Mouse (Mus musculus) kidney, adult 9 months (tissue): ENCODE results near the gene Nnmt.

ENCODE experiments used
- DNase-seq: peaks from one replicate; pipeline ENCODE4 v3.0.0; 2022

Nnmt gene

GRCm38 (mm10) chr9:48633147-48633546 is 28.2 kb upstream of the Nnmt start:
- DNase-seq = no peak

- DNase-seq = no peak
Measured at GRCm38 (mm10) chr9:48619268-48619667, 14.3 kb upstream of the Nnmt start.

GRCm38 (mm10) chr9:48618589-48618988 is 13.6 kb upstream of the Nnmt start:
- DNase-seq = peak; percentile 67

GRCm38 (mm10) chr9:48618111-48618510 is 13.2 kb upstream of the Nnmt start:
- peak; percentile 22 for DNase-seq

GRCm38 (mm10) chr9:48617511-48618010 is 12.6 kb upstream of the Nnmt start:
- no peak for DNase-seq

- no peak for DNase-seq
Measured at GRCm38 (mm10) chr9:48613221-48613620, 8.3 kb upstream of the Nnmt start.

- DNase-seq = peak; percentile 29
Measured at GRCm38 (mm10) chr9:48612542-48612941, 7.6 kb upstream of the Nnmt start.

GRCm38 (mm10) chr9:48611032-48611431 is 6.1 kb upstream of the Nnmt start:
- no peak for DNase-seq

GRCm38 (mm10) chr9:48609734-48610133 is 4.8 kb upstream of the Nnmt start:
- no peak for DNase-seq

GRCm38 (mm10) chr9:48607417-48607816 is 2.5 kb upstream of the Nnmt start:
- DNase-seq = no peak

GRCm38 (mm10) chr9:48606171-48606570 is 1.2 kb upstream of the Nnmt start:
- no peak for DNase-seq

- no peak for DNase-seq
Measured at GRCm38 (mm10) chr9:48605697-48606096, 744 bp upstream of the Nnmt start.

GRCm38 (mm10) chr9:48604226-48604625 is 727 bp downstream of the Nnmt start:
- no peak for DNase-seq

- DNase-seq = no peak
Measured at GRCm38 (mm10) chr9:48600881-48601280, 4.1 kb downstream of the Nnmt start.

- no peak for DNase-seq
Measured at GRCm38 (mm10) chr9:48600066-48600465, 4.9 kb downstream of the Nnmt start.

- DNase-seq = no peak
Measured at GRCm38 (mm10) chr9:48597494-48597893, 7.5 kb downstream of the Nnmt start.

GRCm38 (mm10) chr9:48596924-48597323 is 8.0 kb downstream of the Nnmt start:
- no peak for DNase-seq

GRCm38 (mm10) chr9:48593915-48594314 is 11.0 kb downstream of the Nnmt start:
- no peak for DNase-seq

GRCm38 (mm10) chr9:48590606-48591005 is 14.3 kb downstream of the Nnmt start:
- DNase-seq = no peak

- DNase-seq = peak; percentile 61
Measured at GRCm38 (mm10) chr9:48586332-48586731, 18.6 kb downstream of the Nnmt start.

- no peak for DNase-seq
Measured at GRCm38 (mm10) chr9:48580808-48581207, 24.1 kb downstream of the Nnmt start.

- DNase-seq = no peak
Measured at GRCm38 (mm10) chr9:48562388-48562787, 42.6 kb downstream of the Nnmt start.

GRCm38 (mm10) chr9:48559482-48560139 is 45.3 kb downstream of the Nnmt start:
- peak; percentile 40 for DNase-seq

GRCm38 (mm10) chr9:48558637-48559036 is 46.3 kb downstream of the Nnmt start:
- peak; percentile 9 for DNase-seq

GRCm38 (mm10) chr9:48549056-48549455 is 55.9 kb downstream of the Nnmt start:
- DNase-seq = no peak
